Mouse (Mus musculus): ENCODE measurements around the gene Olfr49. TPM values are rescaled to one million over a fixed set of nuclear protein-coding genes. Genes with fewer than 3 reads are reported as not detected.
"Not testable (repeated sequence)": the region's sequence is repeated elsewhere in the genome, so short reads cannot be mapped to it uniquely, and the experiment has no call there.

Gene Olfr49
- polyA plus RNA-seq, 1 experiment from 2014 or later = not detected

- peaks cover 8% of the 10 kb centered on the region; the same call in 1 of the 2 replicates for H3K36me3 ChIP-seq (ENCODE audit: insufficient read depth, low read length)
- ATAC-seq (ENCODE audit: low FRiP score, low TSS enrichment) = no peak
- H3K27me3 ChIP-seq (ENCODE audit: insufficient read depth, low read length) = no peaks in the 10 kb centered on the region
- H3K9me3 ChIP-seq (ENCODE audit: low read length) = no peaks in the 10 kb centered on the region
- H3K4me3 ChIP-seq (ENCODE audit: low read length) = no peak overlapping the region
- 0 out of 2 replicates have a peak overlapping the region, but pooled peaks have one; percentile 2 for H3K9ac ChIP-seq (replicated peaks; ENCODE audit: low read length)
- H3K4me1 ChIP-seq (ENCODE audit: insufficient read depth, low read length) = peaks cover 27% of the 10 kb centered on the region
- H3K4me2 ChIP-seq (replicated peaks; ENCODE audit: low read depth, low read length) = no peak overlapping the region
- 73% methylated on average over 20 of the region's 20 CpGs for whole genome bisulfite sequencing
- peak overlapping the region; percentile 82 for H3K27ac ChIP-seq (ENCODE audit: low read length)
Observed at GRCm38 (mm10) chr14:54234231-54235040, 50.3 kb downstream of the Olfr49 start.

DNA sequence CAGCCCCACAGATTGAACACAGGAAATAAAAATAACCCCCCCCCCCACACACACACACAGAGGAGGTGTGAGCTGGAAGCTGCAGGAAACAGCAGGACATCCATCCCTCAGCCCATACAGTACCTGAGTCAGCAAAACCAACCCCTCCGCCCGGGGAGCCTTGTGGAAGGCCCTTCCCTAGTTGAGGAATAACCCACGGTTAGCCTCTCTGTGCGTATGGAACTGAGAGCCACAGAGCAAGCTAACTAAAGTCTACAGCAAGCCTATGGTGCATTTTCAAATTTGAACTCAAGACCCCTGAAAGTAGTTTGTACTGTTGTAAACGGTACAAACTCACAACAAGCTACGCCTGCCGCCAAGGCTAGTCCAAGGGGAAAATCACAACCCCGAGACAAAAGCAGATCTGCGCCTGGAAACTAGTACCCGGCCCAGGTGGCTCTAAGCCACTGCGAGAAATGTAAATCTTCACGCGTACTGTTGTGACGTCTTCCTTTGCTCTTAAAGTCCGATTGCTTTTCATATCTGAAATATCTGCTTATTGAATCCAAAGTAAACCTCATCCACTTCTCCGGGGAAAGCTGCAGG is 51.1 kb downstream of the Olfr49 start:
- Histone ChIP-seq H3K9ac (replicated peaks; ENCODE audit: low read length) (0 out of 2 replicates have a peak overlapping the region, but pooled peaks have one; percentile 2), H3K4me3 (ENCODE audit: low read length) (no peak overlapping the region), H3K9me3 (ENCODE audit: low read length) (no peaks in the 10 kb centered on the region), H3K36me3 (ENCODE audit: insufficient read depth, low read length) (peaks cover 8% of the 10 kb centered on the region; the same call in 1 of the 2 replicates), H3K27ac (ENCODE audit: low read length) (peak overlapping the region; percentile 82), H3K4me1 (ENCODE audit: insufficient read depth, low read length) (peaks cover 34% of the 10 kb centered on the region), H3K4me2 (replicated peaks; ENCODE audit: low read depth, low read length) (peak overlapping the region; percentile 8; the same call in 1 of the 2 replicates), H3K27me3 (ENCODE audit: insufficient read depth, low read length) (no peaks in the 10 kb centered on the region)
- no peak for ATAC-seq (ENCODE audit: low FRiP score, low TSS enrichment)
- WGBS = 57% methylated on average over 16 of the region's 16 CpGs

- H3K27ac ChIP-seq (ENCODE audit: low read length) = peak overlapping the region; percentile 82
- peaks cover 5% of the 10 kb centered on the region; the same call in 1 of the 2 replicates for H3K36me3 ChIP-seq (ENCODE audit: insufficient read depth, low read length)
- H3K4me3 ChIP-seq (ENCODE audit: low read length) = no peak overlapping the region
- no peaks in the 10 kb centered on the region for H3K9me3 ChIP-seq (ENCODE audit: low read length)
- peak; percentile 72; the same call in 1 of the 2 replicates for ATAC-seq (ENCODE audit: low FRiP score, low TSS enrichment)
- H3K4me1 ChIP-seq (ENCODE audit: insufficient read depth, low read length) = peaks cover 40% of the 10 kb centered on the region
- H3K4me2 ChIP-seq (replicated peaks; ENCODE audit: low read depth, low read length) = peak overlapping the region; percentile 8; the same call in 1 of the 2 replicates
- 3% methylated on average over 9 of the region's 9 CpGs for WGBS
- no peaks in the 10 kb centered on the region for H3K27me3 ChIP-seq (ENCODE audit: insufficient read depth, low read length)
- H3K9ac ChIP-seq (replicated peaks; ENCODE audit: low read length) = no peak overlapping the region; the same call in 1 of the 2 replicates
Observed at GRCm38 (mm10) chr14:54232811-54233558, 51.8 kb downstream of the Olfr49 start.

DNA sequence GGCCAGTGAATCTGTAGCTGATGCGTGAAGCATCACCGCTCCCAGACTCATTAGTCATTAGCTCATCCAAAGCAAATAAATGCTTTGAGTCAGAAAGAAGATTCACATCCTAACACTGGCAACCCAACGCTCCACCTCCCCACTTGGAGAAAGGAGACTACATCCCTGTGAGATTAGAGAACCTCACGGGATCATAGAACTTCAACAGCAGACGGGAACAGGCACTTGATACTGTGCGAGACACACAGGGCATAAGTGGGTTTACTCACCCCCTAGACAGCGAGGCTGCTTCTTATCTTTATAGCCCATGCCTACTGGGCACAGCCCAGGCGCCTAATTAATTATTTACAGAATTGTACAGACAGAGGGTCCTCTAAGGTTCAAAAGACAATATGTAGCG is 52.6 kb downstream of the Olfr49 start:
- H3K4me3 ChIP-seq (ENCODE audit: low read length) = no peak overlapping the region
- peaks cover 4% of the 10 kb centered on the region; the same call in 1 of the 2 replicates for H3K36me3 ChIP-seq (ENCODE audit: insufficient read depth, low read length)
- peak overlapping the region; percentile 35 for H3K27ac ChIP-seq (ENCODE audit: low read length)
- H3K9ac ChIP-seq (replicated peaks; ENCODE audit: low read length) = no peak overlapping the region
- no peaks in the 10 kb centered on the region for H3K27me3 ChIP-seq (ENCODE audit: insufficient read depth, low read length)
- peaks cover 49% of the 10 kb centered on the region for H3K4me1 ChIP-seq (ENCODE audit: insufficient read depth, low read length)
- ATAC-seq (ENCODE audit: low FRiP score, low TSS enrichment) = peak; percentile 25
- H3K4me2 ChIP-seq (replicated peaks; ENCODE audit: low read depth, low read length) = no peak overlapping the region
- 42% methylated on average over 9 of the region's 9 CpGs for WGBS
- no peaks in the 10 kb centered on the region for H3K9me3 ChIP-seq (ENCODE audit: low read length)

GRCm38 (mm10) chr14:54231176-54231956 is 53.4 kb downstream of the Olfr49 start:
- no peak overlapping the region for H3K4me3 ChIP-seq (ENCODE audit: low read length)
- H3K27me3 ChIP-seq (ENCODE audit: insufficient read depth, low read length) = no peaks in the 10 kb centered on the region
- no peak overlapping the region for H3K9ac ChIP-seq (replicated peaks; ENCODE audit: low read length)
- peak overlapping the region; percentile 35; the same call in 1 of the 2 replicates for H3K27ac ChIP-seq (ENCODE audit: low read length)
- H3K4me1 ChIP-seq (ENCODE audit: insufficient read depth, low read length) = peaks cover 56% of the 10 kb centered on the region
- no peak overlapping the region for H3K4me2 ChIP-seq (replicated peaks; ENCODE audit: low read depth, low read length)
- no peak for ATAC-seq (ENCODE audit: low FRiP score, low TSS enrichment)
- peaks cover 4% of the 10 kb centered on the region; the same call in 1 of the 2 replicates for H3K36me3 ChIP-seq (ENCODE audit: insufficient read depth, low read length)
- no peaks in the 10 kb centered on the region for H3K9me3 ChIP-seq (ENCODE audit: low read length)
- WGBS = 79% methylated on average over 21 of the region's 21 CpGs

DNA sequence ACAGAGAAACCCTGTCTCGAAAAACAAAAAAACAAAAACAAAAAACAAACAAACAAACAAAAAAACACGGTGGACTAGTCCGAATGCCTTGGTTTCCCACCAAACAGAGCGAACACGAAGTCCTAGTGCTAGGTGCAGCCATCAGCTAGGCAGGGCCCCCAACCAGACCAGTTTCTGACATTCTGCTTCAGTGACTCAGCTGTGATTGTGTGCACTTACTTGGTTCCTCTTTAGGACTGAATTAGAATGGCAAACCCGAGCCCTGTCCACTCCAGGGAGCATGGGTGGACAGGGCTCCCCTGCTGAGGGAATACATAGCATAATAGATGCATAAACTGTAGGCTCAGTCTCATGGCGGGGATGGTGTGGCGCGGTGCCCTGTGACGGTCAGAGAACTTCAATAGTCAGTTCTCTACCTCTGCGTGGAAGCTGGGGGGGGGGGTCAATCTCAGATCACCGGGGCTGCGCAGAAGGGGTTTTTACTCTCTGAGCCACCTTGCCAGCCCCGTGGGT is 54.0 kb downstream of the Olfr49 start:
- no peak for ATAC-seq (ENCODE audit: low FRiP score, low TSS enrichment)
- no peaks in the 10 kb centered on the region for H3K9me3 ChIP-seq (ENCODE audit: low read length)
- 83% methylated on average over 14 of the region's 14 CpGs for WGBS
- H3K27ac ChIP-seq (ENCODE audit: low read length) = no peak overlapping the region
- no peak overlapping the region for H3K9ac ChIP-seq (replicated peaks; ENCODE audit: low read length)
- no peaks in the 10 kb centered on the region for H3K27me3 ChIP-seq (ENCODE audit: insufficient read depth, low read length)
- no peak overlapping the region for H3K4me3 ChIP-seq (ENCODE audit: low read length)
- H3K4me1 ChIP-seq (ENCODE audit: insufficient read depth, low read length) = peaks cover 57% of the 10 kb centered on the region
- peaks cover 4% of the 10 kb centered on the region; the same call in 1 of the 2 replicates for H3K36me3 ChIP-seq (ENCODE audit: insufficient read depth, low read length)
- H3K4me2 ChIP-seq (replicated peaks; ENCODE audit: low read depth, low read length) = no peak overlapping the region

DNA sequence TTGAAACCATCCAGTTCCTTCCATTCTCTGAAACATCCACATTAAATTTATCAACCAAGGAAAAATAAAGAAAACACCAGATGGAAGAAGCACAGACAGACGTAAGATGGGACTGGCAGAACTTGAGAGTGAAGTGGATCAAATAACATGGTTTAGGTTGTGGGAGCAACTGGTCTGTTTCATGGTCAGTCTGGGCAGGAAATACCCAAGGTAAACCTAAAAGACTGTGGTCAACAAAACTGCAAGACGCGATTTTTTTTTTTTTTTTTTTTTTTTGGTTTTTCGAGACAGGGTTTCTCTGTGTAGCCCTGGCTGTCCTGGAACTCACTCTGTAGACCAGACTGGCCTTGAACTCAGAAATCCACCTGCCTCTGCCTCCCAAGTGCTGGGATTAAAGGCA is 54.9 kb downstream of the Olfr49 start:
- H3K4me1 ChIP-seq (ENCODE audit: insufficient read depth, low read length) = peaks cover 61% of the 10 kb centered on the region
- H3K9me3 ChIP-seq (ENCODE audit: low read length); H3K36me3 ChIP-seq (ENCODE audit: insufficient read depth, low read length); H3K27me3 ChIP-seq (ENCODE audit: insufficient read depth, low read length); H3K9ac ChIP-seq (replicated peaks; ENCODE audit: low read length); ATAC-seq (ENCODE audit: low FRiP score, low TSS enrichment); H3K4me2 ChIP-seq (replicated peaks; ENCODE audit: low read depth, low read length); H3K27ac ChIP-seq (ENCODE audit: low read length); H3K4me3 ChIP-seq (ENCODE audit: low read length): not testable (repeated sequence)
- WGBS = 83% methylated on average over 3 of the region's 4 CpGs

GRCm38 (mm10) chr14:54228933-54229713 is 55.6 kb downstream of the Olfr49 start:
- Histone ChIP-seq H3K36me3 (ENCODE audit: insufficient read depth, low read length) (no peaks in the 10 kb centered on the region), H3K27me3 (ENCODE audit: insufficient read depth, low read length) (no peaks in the 10 kb centered on the region), H3K4me3 (ENCODE audit: low read length) (peak overlapping the region; percentile 19; the same call in 1 of the 2 replicates), H3K9me3 (ENCODE audit: low read length) (no peaks in the 10 kb centered on the region), H3K4me2 (replicated peaks; ENCODE audit: low read depth, low read length) (peak overlapping the region; percentile 57), H3K9ac (replicated peaks; ENCODE audit: low read length) (peak overlapping the region; percentile 45; the same call in 1 of the 2 replicates), H3K4me1 (ENCODE audit: insufficient read depth, low read length) (peaks cover 63% of the 10 kb centered on the region), H3K27ac (ENCODE audit: low read length) (no peak overlapping the region)
- WGBS = 30% methylated on average over 25 of the region's 25 CpGs
- ATAC-seq (ENCODE audit: low FRiP score, low TSS enrichment) = no peak
